Mouse (Mus musculus): ENCODE data around the gene Kirrel. TPM values are rescaled to one million over a fixed set of nuclear protein-coding genes. Genes with fewer than 3 reads are reported as not detected.

The Kirrel gene
- total and polyA plus RNA-seq, 3 experiments = not detected

GRCm38 (mm10) chr3:87168756-87169155, 5.8 kb downstream of the Kirrel start:
- no peak overlapping the region for H3K9ac ChIP-seq (ENCODE audit: control insufficient read depth, low read depth, low read length, poor library complexity, severe bottlenecking)
- H3K27ac ChIP-seq (ENCODE audit: control insufficient read depth, low read depth, low read length) = no peak overlapping the region
- no peak overlapping the region for H3K4me3 ChIP-seq (ENCODE audit: control insufficient read depth in 1 of 2, insufficient read depth in 1 of 2, low read depth in 2 of 2, low read length in 2 of 2)
- TF ChIP-seq MAX (IDR thresholded peaks at IDR 0.05; ENCODE audit: low read length) (no peak), TCF12 (IDR thresholded peaks at IDR 0.05; ENCODE audit: low read depth, low read length) (no peak), RCOR1 (IDR thresholded peaks at IDR 0.05; ENCODE audit: low read depth, low read length) (no peak), ELF1 (IDR thresholded peaks at IDR 0.05; ENCODE audit: low read depth, low read length) (no peak), USF1 (IDR thresholded peaks at IDR 0.05; ENCODE audit: low read depth, low read length) (no peak), KAT2A (conservative IDR thresholded peaks at IDR 0.05; ENCODE audit: low read depth, low read length) (no peak), ZKSCAN1 (IDR thresholded peaks at IDR 0.05; ENCODE audit: low read depth, low read length) (no peak), SIN3A (IDR thresholded peaks at IDR 0.05; ENCODE audit: low read length) (no peak), TAL1 (IDR thresholded peaks at IDR 0.05; ENCODE audit: low read length) (no peak), CTCF (IDR thresholded peaks at IDR 0.05 in 2 of 3, conservative IDR thresholded peaks at IDR 0.05 in 1 of 3; ENCODE audit: control insufficient read depth in 1 of 3, insufficient read depth in 1 of 3, low read depth in 2 of 3, low read length in 3 of 3, poor library complexity in 1 of 3, severe bottlenecking in 1 of 3) (no peak), ETS1 (IDR thresholded peaks at IDR 0.05; ENCODE audit: low read depth, low read length) (no peak)
- no peaks in the 10 kb centered on the region for H3K9me3 ChIP-seq (replicated peaks; ENCODE audit: insufficient read depth, low read length)
- H3K4me1 ChIP-seq (ENCODE audit: control insufficient read depth in 1 of 2, insufficient read depth in 2 of 2, low read length in 2 of 2) = no peaks in the 10 kb centered on the region
- H3K79me2 ChIP-seq (ENCODE audit: control insufficient read depth, insufficient read depth, low read length, poor library complexity) = no peaks in the 10 kb centered on the region
- no peaks in the 10 kb centered on the region for H3K27me3 ChIP-seq (ENCODE audit: control insufficient read depth in 1 of 2, insufficient read depth in 2 of 2, low read length in 2 of 2)
- DNase-seq (ENCODE audit: low read depth, low spot score) = no peak
- no peaks in the 10 kb centered on the region for H3K36me3 ChIP-seq (ENCODE audit: control insufficient read depth in 1 of 2, insufficient read depth in 2 of 2, low read length in 2 of 2)

GRCm38 (mm10) chr3:87167621-87168020, 6.9 kb downstream of the Kirrel start:
- TF ChIP-seq RCOR1 (IDR thresholded peaks at IDR 0.05; ENCODE audit: low read depth, low read length) (no peak), ELF1 (IDR thresholded peaks at IDR 0.05; ENCODE audit: low read depth, low read length) (no peak), MAZ (IDR thresholded peaks at IDR 0.05; ENCODE audit: low read depth, low read length) (no peak)
- Histone ChIP-seq H3K27ac (ENCODE audit: control insufficient read depth, low read depth, low read length) (no peak overlapping the region), H3K9ac (ENCODE audit: control insufficient read depth, low read depth, low read length, poor library complexity, severe bottlenecking) (no peak overlapping the region), H3K9me3 (replicated peaks; ENCODE audit: insufficient read depth, low read length) (no peaks in the 10 kb centered on the region), H3K4me3 (ENCODE audit: control insufficient read depth in 1 of 2, insufficient read depth in 1 of 2, low read depth in 2 of 2, low read length in 2 of 2) (no peak overlapping the region), H3K36me3 (ENCODE audit: control insufficient read depth in 1 of 2, insufficient read depth in 2 of 2, low read length in 2 of 2) (no peaks in the 10 kb centered on the region), H3K4me1 (ENCODE audit: control insufficient read depth in 1 of 2, insufficient read depth in 2 of 2, low read length in 2 of 2) (no peaks in the 10 kb centered on the region), H3K27me3 (ENCODE audit: control insufficient read depth in 1 of 2, insufficient read depth in 2 of 2, low read length in 2 of 2) (no peaks in the 10 kb centered on the region), H3K79me2 (ENCODE audit: control insufficient read depth, insufficient read depth, low read length, poor library complexity) (no peaks in the 10 kb centered on the region)
- no peak for DNase-seq (ENCODE audit: low read depth, low spot score)

- H3K27me3 ChIP-seq (ENCODE audit: control insufficient read depth in 1 of 2, insufficient read depth in 2 of 2, low read length in 2 of 2) = no peaks in the 10 kb centered on the region
- TF ChIP-seq ZMIZ1 (IDR thresholded peaks at IDR 0.05; ENCODE audit: low read depth, low read length) = no peak
- TF ChIP-seq ETS1 (IDR thresholded peaks at IDR 0.05; ENCODE audit: low read depth, low read length) = no peak
- TF ChIP-seq EP300 (IDR thresholded peaks at IDR 0.05; ENCODE audit: low read depth in 1 of 2, low read length in 2 of 2) = no peak
- TF ChIP-seq TAL1 (IDR thresholded peaks at IDR 0.05; ENCODE audit: low read length) = no peak
- no peak for TF ChIP-seq KAT2A (conservative IDR thresholded peaks at IDR 0.05; ENCODE audit: low read depth, low read length)
- TF ChIP-seq POLR2AphosphoS2 (IDR thresholded peaks at IDR 0.05; ENCODE audit: low read length) = no peak
- H3K4me1 ChIP-seq (ENCODE audit: control insufficient read depth in 1 of 2, insufficient read depth in 2 of 2, low read length in 2 of 2) = no peaks in the 10 kb centered on the region
- H3K79me2 ChIP-seq (ENCODE audit: control insufficient read depth, insufficient read depth, low read length, poor library complexity) = no peaks in the 10 kb centered on the region
- no peak for DNase-seq (ENCODE audit: low read depth, low spot score)
- H3K36me3 ChIP-seq (ENCODE audit: control insufficient read depth in 1 of 2, insufficient read depth in 2 of 2, low read length in 2 of 2) = no peaks in the 10 kb centered on the region
- H3K27ac ChIP-seq (ENCODE audit: control insufficient read depth, low read depth, low read length) = no peak overlapping the region
- no peaks in the 10 kb centered on the region for H3K9me3 ChIP-seq (replicated peaks; ENCODE audit: insufficient read depth, low read length)
- no peak overlapping the region for H3K4me3 ChIP-seq (ENCODE audit: control insufficient read depth in 1 of 2, insufficient read depth in 1 of 2, low read depth in 2 of 2, low read length in 2 of 2)
- no peak overlapping the region for H3K9ac ChIP-seq (ENCODE audit: control insufficient read depth, low read depth, low read length, poor library complexity, severe bottlenecking)
These were observed 9.2 kb downstream of the Kirrel start for GRCm38 (mm10) chr3:87165291-87165881.

Data from MEL (cell line).